Mouse (Mus musculus) limb, embryonic 11.5 days (tissue): ENCODE data around the gene Rbms3. TPM values are rescaled to one million over a fixed set of nuclear protein-coding genes. Genes with fewer than 3 reads are reported as not detected.

ENCODE experiments used
- ATAC-seq: fragments of 200-750 bp; cut with Nextera tagmentation; 2 replicates; pipeline ENCODE4 v1.8.0; 2017; ENCODE audit warnings: low read depth; ENCODE audit not compliant: insufficient number of reproducible peaks, low FRiP score, low TSS enrichment
- DNase-seq: peaks from one replicate; pipeline ENCODE4 v3.0.0-alpha.2; 2015; ENCODE audit warnings: low spot score
- H3K27ac ChIP-seq: fragments of 300-500 bp; sonication (generic); replicated peaks from 2 replicates; pipeline ENCODE4 v1.5.1; 2014; ENCODE audit warnings: low read depth, mild to moderate bottlenecking, low read length
- H3K27me3 ChIP-seq: fragments of 300-500 bp; sonication (generic); 2 replicates; pipeline ENCODE4 v1.6.1; 2014; ENCODE audit warnings: mild to moderate bottlenecking, low read length, mixed read lengths; ENCODE audit not compliant: control insufficient read depth, insufficient read depth
- H3K36me3 ChIP-seq: fragments of 300-500 bp; sonication (generic); 2 replicates; pipeline ENCODE4 v1.6.1; 2014; ENCODE audit warnings: mild to moderate bottlenecking, low read length, moderate library complexity, mixed read lengths; ENCODE audit not compliant: control insufficient read depth, insufficient read depth
- H3K4me1 ChIP-seq: fragments of 300-500 bp; sonication (generic); 2 replicates; pipeline ENCODE4 v1.6.1; 2014; ENCODE audit warnings: low read length, mixed read lengths; ENCODE audit not compliant: control insufficient read depth, insufficient read depth
- H3K4me2 ChIP-seq: fragments of 300-500 bp; sonication (generic); 2 replicates; pipeline ENCODE4 v1.6.1; 2014; ENCODE audit warnings: low read depth, mild to moderate bottlenecking, moderate library complexity; ENCODE audit not compliant: severe bottlenecking
- H3K4me3 ChIP-seq: fragments of 300-500 bp; sonication (generic); 2 replicates; pipeline ENCODE4 v1.5.1; 2014; ENCODE audit warnings: low read depth, low read length
- H3K9ac ChIP-seq: fragments of 300-500 bp; sonication (generic); 2 replicates; pipeline ENCODE4 v1.6.1; 2014; ENCODE audit warnings: mild to moderate bottlenecking, low read length
- H3K9me3 ChIP-seq: fragments of 300-500 bp; sonication (generic); 2 replicates; pipeline ENCODE4 v1.6.1; 2016; ENCODE audit warnings: low read length; ENCODE audit not compliant: control insufficient read depth
- WGBS: fragments of 180-500 bp; shearing (Covaris S2); extraction: QIAGEN DNeasy Blood & Tissue Kit; methylation state at CpG from one replicate; pipeline ENCODE4 v1.1.7; 2014; 5-methylcytosine and 5-hydroxymethylcytosine counted together
- polyA plus RNA-seq: library from polyadenylated mRNA; unstranded; fragments of >200 nt; fragmentation: Nextera tagmentation; extraction: Ambion mirVana; gene quantifications from 2 replicates; pipeline ENCODE4 v1.2.1, GENCODE M21; 2014

Rbms3 gene
- polyA plus RNA-seq, 1 experiment from 2014 or later: 51.9 TPM

DNA sequence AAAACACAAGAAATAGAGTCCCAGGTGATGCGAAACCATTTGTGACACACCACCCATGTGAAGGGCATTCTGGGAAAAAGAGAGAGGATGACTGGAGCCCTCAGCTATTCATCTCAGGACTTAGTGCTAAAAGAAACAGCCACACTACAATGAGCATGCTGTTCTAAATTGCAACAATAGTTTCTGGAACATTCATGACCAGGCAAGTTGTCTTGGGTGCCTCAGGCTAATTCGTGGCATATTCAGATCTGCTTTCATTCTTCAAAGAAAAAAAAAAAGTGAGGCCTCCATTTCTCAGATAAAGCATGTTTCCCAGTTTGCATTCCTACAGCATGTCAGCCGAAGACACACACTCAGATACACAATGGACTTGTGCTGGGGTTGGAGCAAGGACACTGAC is 432.2 kb downstream of the Rbms3 start:
- ATAC-seq (no peak), DNase-seq (no peak)
- Histone ChIP-seq H3K36me3 (no peaks in the 10 kb centered on the region; the same call in 1 of the 2 replicates), H3K4me1 (peaks cover 8% of the 10 kb centered on the region), H3K4me2 (no peak overlapping the region), H3K9ac (no peak overlapping the region), H3K4me3 (no peak overlapping the region), H3K9me3 (no peaks in the 10 kb centered on the region), H3K27ac (no peak overlapping the region), H3K27me3 (no peaks in the 10 kb centered on the region)
- 89% methylated on average over 3 of the region's 3 CpGs for WGBS

- no peak overlapping the region for H3K4me2 ChIP-seq
- no peak overlapping the region for H3K4me3 ChIP-seq
- WGBS: 77% methylated on average over 14 of the region's 14 CpGs
- DNase-seq (no peak), ATAC-seq (no peak)
- H3K27ac ChIP-seq: peak overlapping the region; percentile 69
- no peaks in the 10 kb centered on the region for H3K36me3 ChIP-seq
- H3K9me3 ChIP-seq: no peaks in the 10 kb centered on the region
- H3K27me3 ChIP-seq: no peaks in the 10 kb centered on the region
- H3K4me1 ChIP-seq: peaks cover 9% of the 10 kb centered on the region
- H3K9ac ChIP-seq: no peak overlapping the region
These were observed 436.9 kb downstream of the Rbms3 start for GRCm38 (mm10) chr9:117192565-117193540.

DNA sequence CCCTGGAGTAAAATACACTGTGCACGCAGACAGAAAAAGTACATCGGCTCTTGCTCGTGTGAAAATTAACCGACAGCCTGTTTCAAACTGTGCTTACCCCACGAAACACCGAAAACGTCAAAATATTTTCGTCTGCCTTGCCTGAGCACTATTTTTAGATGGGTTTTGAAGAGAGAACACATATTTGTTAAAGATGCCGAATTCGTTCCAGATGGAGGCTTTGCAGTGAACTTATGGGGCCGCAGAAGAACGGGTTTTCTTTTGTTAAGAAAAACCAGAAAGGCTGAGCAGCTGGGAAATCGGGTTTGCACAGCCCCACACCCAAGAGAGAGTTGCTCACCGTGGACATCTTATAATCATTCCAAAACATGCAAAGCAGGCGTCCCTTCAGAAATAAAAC is 437.6 kb downstream of the Rbms3 start:
- no peak overlapping the region for H3K4me2 ChIP-seq

DNA sequence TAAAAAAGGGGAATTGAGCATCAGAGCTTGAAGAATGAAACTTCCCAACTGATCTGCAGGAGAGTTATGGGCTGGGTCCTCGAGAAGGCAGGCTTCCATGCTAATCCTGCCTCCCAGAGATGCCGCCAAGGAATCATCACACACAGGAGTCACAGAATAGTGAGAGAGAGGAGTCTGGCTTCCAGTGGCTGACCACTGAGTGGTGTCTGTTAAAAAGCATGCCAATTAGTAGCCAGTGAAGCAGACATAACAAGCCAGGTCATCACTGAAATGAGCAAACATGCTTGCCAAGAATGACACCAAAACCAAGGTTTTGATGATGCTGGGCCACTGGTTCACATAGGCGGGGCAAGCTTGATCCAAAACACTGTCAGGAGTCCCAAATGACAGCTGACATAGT is 441.3 kb downstream of the Rbms3 start:
- no peaks in the 10 kb centered on the region for H3K9me3 ChIP-seq
- no peak overlapping the region for H3K4me3 ChIP-seq
- H3K36me3 ChIP-seq: no peaks in the 10 kb centered on the region
- H3K4me2 ChIP-seq: no peak overlapping the region
- H3K27ac ChIP-seq: no peak overlapping the region
- H3K9ac ChIP-seq: no peak overlapping the region
- DNase-seq (no peak), ATAC-seq (no peak)
- 88% methylated on average over 3 of the region's 3 CpGs for WGBS
- H3K27me3 ChIP-seq: no peaks in the 10 kb centered on the region
- peaks cover 7% of the 10 kb centered on the region for H3K4me1 ChIP-seq

More for the DNA sequence above, 437.6 kb downstream of the Rbms3 start:
- WGBS: 46% methylated on average over 15 of the region's 15 CpGs
- Histone ChIP-seq H3K4me3 (no peak overlapping the region), H3K4me1 (peaks cover 9% of the 10 kb centered on the region), H3K36me3 (no peaks in the 10 kb centered on the region), H3K27ac (peak overlapping the region; percentile 69), H3K9ac (no peak overlapping the region), H3K27me3 (no peaks in the 10 kb centered on the region), H3K9me3 (no peaks in the 10 kb centered on the region)
- DNase-seq (no peak), ATAC-seq (no peak)

GRCm38 (mm10) chr9:117187116-117188034 is 442.3 kb downstream of the Rbms3 start:
- Histone ChIP-seq H3K9ac (no peak overlapping the region), H3K4me2 (no peak overlapping the region), H3K4me3 (no peak overlapping the region), H3K27me3 (no peaks in the 10 kb centered on the region), H3K36me3 (no peaks in the 10 kb centered on the region), H3K9me3 (no peaks in the 10 kb centered on the region), H3K27ac (no peak overlapping the region), H3K4me1 (no peaks in the 10 kb centered on the region)
- ATAC-seq (no peak), DNase-seq (no peak)
- WGBS: 94% methylated on average over 15 of the region's 15 CpGs

DNA sequence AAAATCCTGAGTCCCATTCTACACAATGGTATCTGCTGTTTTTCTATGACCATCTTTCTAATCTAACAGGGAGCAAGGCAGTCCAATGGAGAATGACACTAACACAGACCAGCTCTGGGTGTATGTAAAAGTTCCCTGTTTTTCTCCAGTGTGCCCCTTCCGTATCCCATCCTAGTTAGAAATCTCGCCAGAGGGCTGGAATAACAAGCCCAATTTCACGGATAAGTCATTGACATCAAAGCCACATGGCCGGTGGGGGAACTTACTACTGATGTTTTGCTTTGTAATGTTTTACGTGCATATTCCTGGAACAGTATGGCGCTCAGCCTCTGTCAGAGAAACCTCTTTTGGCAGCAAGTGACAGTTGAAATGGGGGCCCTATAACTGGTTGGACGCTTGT is 449.1 kb downstream of the Rbms3 start:
- no peak for ATAC-seq
- Histone ChIP-seq H3K27me3 (no peaks in the 10 kb centered on the region), H3K36me3 (no peaks in the 10 kb centered on the region), H3K4me3 (no peak overlapping the region), H3K9ac (no peak overlapping the region), H3K4me1 (peaks cover 8% of the 10 kb centered on the region), H3K9me3 (no peaks in the 10 kb centered on the region), H3K27ac (no peak overlapping the region), H3K4me2 (no peak overlapping the region)
- DNase-seq: no peak
- 77% methylated on average over 7 of the region's 7 CpGs for WGBS

GRCm38 (mm10) chr9:117178366-117178765 is 451.3 kb downstream of the Rbms3 start:
- peaks cover 8% of the 10 kb centered on the region for H3K4me1 ChIP-seq
- H3K27ac ChIP-seq: no peak overlapping the region
- no peak overlapping the region for H3K4me2 ChIP-seq
- 91% methylated on average over 4 of the region's 4 CpGs for WGBS
- no peaks in the 10 kb centered on the region for H3K27me3 ChIP-seq
- no peak for DNase-seq
- H3K4me3 ChIP-seq: no peak overlapping the region
- H3K9me3 ChIP-seq: no peaks in the 10 kb centered on the region
- no peak for ATAC-seq
- no peaks in the 10 kb centered on the region for H3K36me3 ChIP-seq
- H3K9ac ChIP-seq: no peak overlapping the region

DNA sequence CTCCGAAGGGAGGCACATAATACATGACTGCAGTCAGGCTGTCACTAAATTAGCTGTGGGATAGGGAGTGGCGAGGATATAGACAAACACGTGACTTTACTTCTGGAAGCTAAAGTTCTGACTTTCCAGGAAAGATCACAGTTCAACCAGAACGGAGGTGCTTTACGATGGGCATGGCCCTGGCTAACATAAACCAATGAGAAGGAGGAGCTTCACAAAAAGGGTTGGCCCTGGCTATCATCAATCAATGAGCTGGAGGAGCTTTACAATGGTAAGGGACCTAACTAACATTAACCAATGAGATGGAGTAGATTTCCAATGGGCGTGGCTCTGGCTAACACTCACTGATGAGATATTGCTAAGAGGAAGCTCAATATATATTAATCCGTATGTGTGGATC is 457.2 kb downstream of the Rbms3 start:
- no peak overlapping the region for H3K9ac ChIP-seq
- H3K9me3 ChIP-seq: no peaks in the 10 kb centered on the region
- ATAC-seq: no peak
- H3K4me3 ChIP-seq: no peak overlapping the region
- no peaks in the 10 kb centered on the region for H3K36me3 ChIP-seq
- no peaks in the 10 kb centered on the region for H3K27me3 ChIP-seq
- H3K4me1 ChIP-seq: peaks cover 12% of the 10 kb centered on the region
- WGBS: 45% methylated on average over 7 of the region's 7 CpGs
- no peak overlapping the region for H3K27ac ChIP-seq
- DNase-seq: no peak
- peak overlapping the region; percentile 3; the same call in 1 of the 2 replicates for H3K4me2 ChIP-seq
